Mouse (Mus musculus) cortical plate, adult 2 months (tissue): ENCODE data around the gene Gmip. TPM values are rescaled to one million over a fixed set of nuclear protein-coding genes. Genes with fewer than 3 reads are reported as not detected.

Experiments used
- H3K27ac ChIP-seq: fragments of 200-500 bp; 2 replicates; pipeline ENCODE4 v1.5.1; 2012; ENCODE audit warnings: low read length, control low read depth, inconsistent platforms; ENCODE audit not compliant: insufficient read depth
- H3K4me1 ChIP-seq: fragments of 200-500 bp; 2 replicates; pipeline ENCODE4 v1.6.1; 2011; ENCODE audit warnings: low read length; ENCODE audit not compliant: control insufficient read depth, insufficient read depth
- H3K4me3 ChIP-seq: fragments of 200-500 bp; 2 replicates; pipeline ENCODE4 v1.5.1; 2011; ENCODE audit warnings: mild to moderate bottlenecking, low read length, control low read depth; ENCODE audit not compliant: insufficient read depth
- CTCF ChIP-seq: fragments of 200-500 bp; IDR thresholded peaks from 2 replicates; pipeline ENCODE4 v1.5.1; 2011; ENCODE audit warnings: mild to moderate bottlenecking, control low read depth, low read length; ENCODE audit not compliant: insufficient read depth; ENCODE audit errors: extremely low read depth
- POLR2A ChIP-seq: fragments of 200-500 bp; IDR thresholded peaks from 2 replicates; pipeline ENCODE4 v1.6.1; 2011; ENCODE audit warnings: mild to moderate bottlenecking, low read length, control low read depth; ENCODE audit not compliant: insufficient read depth; ENCODE audit errors: extremely low read depth
- polyA plus RNA-seq: library from polyadenylated mRNA; depleted of rRNA; stranded (reverse); fragments of >200 nt; gene quantifications from 2 replicates; pipeline ENCODE4 v1.2.3, GENCODE M21; 2012; rRNA removed

Gmip gene
- polyA plus RNA-seq, 1 experiment: 15.7 TPM

DNA sequence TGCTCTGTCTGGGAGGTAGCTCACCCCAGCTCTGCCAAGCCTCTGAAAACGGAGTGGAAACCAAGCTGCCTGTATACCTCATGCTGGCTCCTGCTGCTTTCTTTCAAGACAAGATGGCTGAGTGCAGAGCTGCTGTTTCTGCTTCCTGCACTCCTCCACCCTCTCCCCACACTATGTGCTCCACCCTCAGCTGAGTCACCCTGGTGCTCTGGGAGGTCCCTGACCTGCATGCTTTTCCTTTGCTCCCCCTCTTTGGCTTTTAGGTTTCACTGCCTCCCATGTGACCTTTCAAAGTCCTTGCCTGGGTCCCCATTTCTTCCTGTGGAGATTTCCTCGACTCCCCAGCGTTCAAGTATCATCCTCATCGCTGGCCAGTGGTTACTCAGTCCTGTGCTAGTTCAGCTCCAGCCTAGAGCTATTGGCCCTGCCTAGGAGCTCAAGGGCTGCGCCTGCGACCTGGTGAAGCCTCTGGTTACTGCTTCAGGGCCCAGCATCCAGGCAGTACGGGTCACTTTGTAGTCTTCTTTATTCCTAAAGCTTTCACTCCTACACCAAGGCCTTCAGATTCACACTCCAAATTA is 42.5 kb downstream of the Gmip start:
- no peaks in the 10 kb centered on the region for H3K4me1 ChIP-seq
- H3K27ac ChIP-seq: no peak overlapping the region
- no peak overlapping the region for H3K4me3 ChIP-seq
- TF ChIP-seq CTCF (no peak), POLR2A (no peak)

DNA sequence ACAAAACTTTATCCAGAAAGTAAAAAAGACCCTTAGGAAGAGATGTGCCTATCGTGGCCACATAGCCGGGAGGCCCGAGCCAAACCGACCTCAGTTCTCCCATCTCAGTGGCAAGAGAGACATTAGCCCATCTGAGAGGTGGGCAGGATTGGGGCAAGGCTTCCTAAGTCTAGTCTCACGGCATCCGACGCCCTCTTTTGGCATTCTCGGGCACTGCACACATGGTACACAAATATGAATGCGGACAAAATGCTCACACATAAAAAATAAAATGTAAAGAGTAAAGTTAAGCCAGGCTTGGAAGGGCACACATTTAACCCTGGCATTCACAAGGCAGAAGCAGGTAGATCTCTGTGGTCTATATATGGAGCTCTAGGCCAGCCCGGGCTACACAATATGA is 45.4 kb downstream of the Gmip start:
- TF ChIP-seq CTCF (no peak), POLR2A (no peak)
- Histone ChIP-seq H3K27ac (no peak overlapping the region), H3K4me1 (no peaks in the 10 kb centered on the region)

DNA sequence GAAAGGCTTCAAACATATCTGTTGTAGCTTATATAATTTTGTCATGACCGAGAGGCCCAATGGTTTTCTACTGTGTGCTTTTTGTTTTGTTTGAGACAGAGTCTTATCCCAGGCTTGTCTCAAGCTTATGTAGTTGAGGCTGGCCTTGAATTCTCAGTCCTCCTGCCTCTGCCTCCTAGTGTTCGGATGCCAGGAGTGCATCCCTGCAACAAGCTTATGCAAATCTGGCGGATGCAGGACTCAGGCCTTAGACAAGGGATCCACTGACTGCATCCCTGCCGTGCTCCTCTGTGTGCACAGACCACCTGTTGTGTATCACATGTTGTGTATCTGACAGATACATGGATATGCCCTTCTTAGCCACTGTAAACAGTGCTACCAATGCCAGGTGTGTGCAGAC is 52.3 kb downstream of the Gmip start:
- no peak overlapping the region for H3K27ac ChIP-seq
- no peak for TF ChIP-seq CTCF
- no peak for TF ChIP-seq POLR2A
- H3K4me1 ChIP-seq: peaks cover 2% of the 10 kb centered on the region
- H3K4me3 ChIP-seq: no peak overlapping the region

More for the DNA sequence above, 45.4 kb downstream of the Gmip start:
- H3K4me3 ChIP-seq: no peak overlapping the region

DNA sequence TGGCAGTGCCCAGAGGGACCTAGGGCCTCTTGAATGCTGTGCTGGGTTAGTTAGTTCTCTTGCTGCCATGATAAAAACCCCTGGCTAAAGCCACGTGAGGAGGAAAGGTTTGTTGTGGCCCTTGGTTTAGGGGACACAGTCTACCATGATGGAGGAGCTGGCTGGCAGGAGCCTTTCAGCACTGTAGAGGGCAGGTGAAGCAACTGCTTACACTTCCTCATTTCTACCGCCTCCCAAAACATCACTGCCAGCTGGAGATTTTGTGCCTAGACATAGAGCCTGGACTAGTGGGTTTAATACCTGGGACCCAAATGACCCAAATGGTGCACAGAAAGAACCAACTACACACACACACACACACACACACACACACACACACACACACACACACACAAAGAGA is 52.8 kb downstream of the Gmip start:
- Histone ChIP-seq H3K27ac (no peak overlapping the region), H3K4me3 (no peak overlapping the region), H3K4me1 (peaks cover 2% of the 10 kb centered on the region)
- no peak for TF ChIP-seq POLR2A
- no peak for TF ChIP-seq CTCF

DNA sequence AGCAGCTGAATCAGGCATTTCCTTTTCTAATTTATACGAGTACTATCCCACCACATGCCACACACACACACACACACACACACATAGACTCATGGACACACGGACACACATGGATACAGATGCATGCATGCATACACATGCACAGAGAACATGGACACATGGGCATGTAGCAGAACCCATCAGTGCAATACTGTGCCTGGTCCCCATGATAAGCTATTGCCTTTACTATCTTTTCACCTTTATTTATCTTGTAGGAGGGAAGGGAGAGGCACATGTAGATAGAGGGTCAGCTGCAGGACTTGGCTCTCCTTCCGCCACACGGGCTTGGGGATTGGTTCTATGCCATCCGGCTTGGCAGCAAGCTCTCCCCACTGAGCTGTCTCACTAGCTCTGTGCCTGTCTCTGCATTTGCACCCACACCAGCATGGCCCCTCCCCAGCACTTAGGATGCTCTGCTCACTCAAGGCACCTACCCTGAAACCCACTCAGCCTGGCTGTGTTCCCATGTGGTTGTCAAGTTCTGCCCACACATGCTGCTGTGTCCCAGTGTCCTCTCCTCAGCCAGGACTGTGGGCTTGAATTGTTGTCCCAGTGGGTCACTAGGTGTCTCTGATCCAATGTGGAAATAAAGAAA is 55.0 kb downstream of the Gmip start:
- TF ChIP-seq POLR2A: no peak
- H3K4me3 ChIP-seq: no peak overlapping the region

DNA sequence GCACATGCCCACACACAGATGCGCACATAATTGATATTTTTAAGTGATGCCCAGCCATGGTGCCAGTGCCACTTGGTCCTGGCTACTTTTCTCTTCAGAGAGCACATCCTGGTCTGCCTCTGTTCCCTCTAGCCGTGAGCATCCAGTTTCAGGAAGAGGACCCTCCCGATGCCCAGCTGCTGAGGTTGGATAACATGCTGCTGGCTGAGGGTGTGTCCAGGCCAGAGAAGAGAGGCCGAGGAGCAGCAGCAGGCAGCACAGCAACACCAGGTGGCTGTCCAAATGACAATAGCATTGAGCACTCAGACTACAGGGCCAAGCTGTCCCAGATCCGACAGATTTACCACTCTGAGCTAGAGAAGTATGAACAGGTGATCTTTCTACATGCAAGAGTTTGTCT is 55.7 kb downstream of the Gmip start:
- TF ChIP-seq CTCF (no peak), POLR2A (no peak)
- no peak overlapping the region for H3K4me3 ChIP-seq
- H3K27ac ChIP-seq: no peak overlapping the region
- peaks cover 2% of the 10 kb centered on the region for H3K4me1 ChIP-seq

More for the DNA sequence above, 55.0 kb downstream of the Gmip start:
- no peak overlapping the region for H3K27ac ChIP-seq
- H3K4me1 ChIP-seq: peaks cover 2% of the 10 kb centered on the region

DNA sequence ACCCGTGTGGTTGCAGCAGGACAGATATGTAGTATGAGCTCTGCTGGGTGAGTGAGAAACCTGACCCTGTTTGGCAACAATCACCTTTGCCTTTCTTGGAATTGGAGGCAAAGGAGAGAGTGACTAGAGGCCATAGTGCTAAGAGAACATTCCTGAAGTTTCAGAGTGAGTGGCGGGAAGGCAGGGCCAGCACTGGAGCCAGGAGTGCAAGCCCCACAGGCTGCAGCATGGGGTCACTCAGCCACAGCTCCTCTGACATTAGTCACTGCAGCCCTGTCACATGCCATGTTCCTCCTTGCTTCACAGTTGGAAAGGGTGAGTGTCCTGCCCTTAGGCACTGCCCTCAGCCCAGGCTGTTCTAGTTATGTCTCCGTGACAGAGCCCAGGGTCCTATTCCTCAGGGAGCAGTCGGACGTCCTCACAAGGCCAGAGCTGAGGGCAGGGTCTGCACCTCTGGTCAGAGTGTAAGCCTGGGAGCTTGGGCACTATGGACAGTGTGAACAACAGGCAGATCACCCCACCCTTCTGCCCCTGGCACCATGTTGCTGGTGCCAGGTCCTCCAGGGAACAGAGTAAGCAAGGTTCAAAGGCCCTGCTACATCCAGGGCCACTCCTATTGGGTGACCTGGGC is 59.3 kb downstream of the Gmip start:
- Histone ChIP-seq H3K27ac (no peak overlapping the region), H3K4me1 (peaks cover 5% of the 10 kb centered on the region), H3K4me3 (no peak overlapping the region)
- TF ChIP-seq CTCF (no peak), POLR2A (no peak)

DNA sequence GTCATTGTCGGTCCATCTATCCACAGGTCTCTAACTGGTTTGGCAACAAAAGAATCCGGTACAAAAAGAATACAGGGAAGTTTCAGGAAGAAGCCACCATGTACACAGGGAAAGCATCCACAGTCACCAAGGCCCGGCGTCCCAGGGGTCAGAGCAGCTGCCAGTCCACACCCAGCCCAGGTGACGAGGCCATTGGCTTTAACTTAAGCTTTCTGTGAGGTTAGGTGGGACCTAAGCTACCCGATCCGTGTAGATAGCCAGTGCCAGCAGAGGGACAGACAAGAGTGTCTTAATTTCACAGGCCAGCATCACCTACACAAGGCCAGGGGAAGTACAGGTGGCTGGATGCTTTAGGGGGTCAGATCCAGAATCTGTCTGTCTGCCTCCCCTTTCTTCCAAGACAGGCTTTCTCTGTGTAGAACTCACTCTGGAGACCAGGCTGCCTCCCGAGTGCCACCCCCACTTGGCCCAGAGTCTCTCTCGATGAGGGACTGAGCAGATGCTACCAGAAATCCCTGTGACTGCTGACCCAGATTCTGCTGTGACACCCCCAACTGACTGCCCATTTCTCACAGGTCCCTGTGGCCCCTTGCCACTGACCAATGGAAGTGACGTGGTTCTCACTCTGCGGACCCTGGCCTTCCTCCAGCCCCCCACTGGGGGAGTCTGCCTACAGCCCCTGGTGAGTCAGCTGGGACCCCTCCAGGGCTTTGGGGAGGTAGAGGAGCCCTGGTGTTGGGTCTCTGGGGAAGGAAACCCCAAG is 61.7 kb downstream of the Gmip start:
- TF ChIP-seq CTCF: no peak
- TF ChIP-seq POLR2A: no peak
- H3K27ac ChIP-seq: no peak overlapping the region
- H3K4me3 ChIP-seq: no peak overlapping the region
- peaks cover 3% of the 10 kb centered on the region; the same call in 1 of the 2 replicates for H3K4me1 ChIP-seq

DNA sequence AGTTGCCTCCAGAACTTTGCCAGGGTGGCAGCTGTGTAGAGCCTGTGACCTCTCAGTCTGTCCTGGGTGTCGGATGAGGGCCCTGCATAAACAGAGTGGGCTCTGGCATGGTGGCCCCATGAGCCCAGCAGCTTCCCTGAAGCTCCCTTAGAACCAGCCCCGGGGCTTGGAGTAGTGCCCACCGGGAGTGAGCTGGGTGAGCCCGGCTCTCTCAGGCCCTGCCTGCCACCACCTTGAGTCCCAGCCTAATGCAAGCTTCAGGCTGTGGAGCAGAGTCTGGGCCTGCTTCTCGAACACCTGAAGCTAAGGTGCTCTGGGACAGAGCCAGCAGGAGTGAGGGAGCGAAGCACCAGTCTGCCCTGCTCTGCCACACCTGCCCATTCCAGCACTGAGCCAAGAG is 62.4 kb downstream of the Gmip start:
- peaks cover 3% of the 10 kb centered on the region; the same call in 1 of the 2 replicates for H3K4me1 ChIP-seq
- H3K4me3 ChIP-seq: no peak overlapping the region
- no peak for TF ChIP-seq POLR2A
- no peak for TF ChIP-seq CTCF
- H3K27ac ChIP-seq: no peak overlapping the region

Other genes with a start within 250 kb of the Gmip start
- 13.1 and 13.9 TPM in 2 replicates for gene Zfp868, start 183.1 kb upstream of the Gmip start, polyA plus RNA-seq
- 2.7 and 2.9 TPM in 2 replicates for gene Zfp964, start 154.2 kb upstream of the Gmip start, polyA plus RNA-seq
- 18.4 and 20.5 TPM in 2 replicates for gene Zfp869, start 98.0 kb upstream of the Gmip start, polyA plus RNA-seq
- gene Zfp963, start 58.7 kb upstream of the Gmip start, polyA plus RNA-seq: 6.2 and 6.4 TPM in 2 replicates
- gene Gm20422, start 33.8 kb upstream of the Gmip start, polyA plus RNA-seq: 0.15 and 1.3 TPM in 2 replicates
- gene Atp13a1, start 17.5 kb upstream of the Gmip start, polyA plus RNA-seq: 49.2 and 51.6 TPM in 2 replicates
- 20.3 TPM in 2 replicates for gene Zfp866, start 17.5 kb upstream of the Gmip start, polyA plus RNA-seq
- 0.53 and 0.54 TPM in 2 replicates for gene Lpar2, start 13.8 kb downstream of the Gmip start, polyA plus RNA-seq
- gene Pbx4, start 23.8 kb downstream of the Gmip start, polyA plus RNA-seq: 32.0 and 35.4 TPM in 2 replicates
- 0.89 and 1.4 TPM in 2 replicates for gene Cilp2, start 79.0 kb downstream of the Gmip start, polyA plus RNA-seq
- 0.29 and 0.40 TPM in 2 replicates for gene Tssk6, start 93.5 kb downstream of the Gmip start, polyA plus RNA-seq
- 182 and 184 TPM in 2 replicates for gene Ndufa13, start 93.9 kb downstream of the Gmip start, polyA plus RNA-seq
- gene Yjefn3, start 94.0 kb downstream of the Gmip start, polyA plus RNA-seq: 34.2 and 35.7 TPM in 2 replicates
- gene Gatad2a, start 187.7 kb downstream of the Gmip start, polyA plus RNA-seq: 21.1 and 24.3 TPM in 2 replicates
- gene Mau2, start 234.1 kb downstream of the Gmip start, polyA plus RNA-seq: 80.5 and 86.1 TPM in 2 replicates
- gene Sugp1, start 234.1 kb downstream of the Gmip start, polyA plus RNA-seq: 34.5 and 37.4 TPM in 2 replicates